Mouse (Mus musculus): ENCODE results near the gene Slc38a9. TPM values are rescaled to one million over a fixed set of nuclear protein-coding genes. Genes with fewer than 3 reads are reported as not detected.

Slc38a9 gene
- polyA plus RNA-seq, 1 experiment from 2014 or later = 26.3 TPM

DNA sequence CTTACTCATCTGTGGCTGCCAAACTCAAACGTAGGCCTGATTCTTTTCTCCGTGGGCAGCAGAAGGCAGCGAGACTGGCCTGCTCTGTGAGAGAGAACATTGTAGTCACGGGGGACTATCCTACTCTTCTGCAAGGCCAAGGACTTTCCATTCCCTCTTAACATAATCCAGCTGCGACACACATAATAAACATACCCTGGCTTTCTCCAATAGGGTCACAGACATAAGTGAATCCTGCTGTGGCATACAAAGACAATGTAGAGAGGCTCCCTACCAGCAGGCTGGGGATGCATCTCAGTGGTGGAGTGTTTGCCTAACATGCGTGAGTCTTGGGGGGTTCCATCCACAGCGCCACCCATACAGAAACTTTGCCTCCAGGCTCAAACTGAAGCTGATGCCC lies 124.8 kb downstream of the Slc38a9 start:
- Histone ChIP-seq H3K9ac (ENCODE audit: low read depth, low read length) (no peak overlapping the region), H3K4me3 (ENCODE audit: low read depth, low read length) (no peak overlapping the region), H3K9me3 (replicated peaks; ENCODE audit: control insufficient read depth, low read length, poor library complexity, severe bottlenecking) (no peaks in the 10 kb centered on the region), H3K27me3 (ENCODE audit: control insufficient read depth, insufficient read depth, low read depth, low read length) (no peaks in the 10 kb centered on the region), H3K4me2 (ENCODE audit: low read length) (no peak overlapping the region), H3K4me1 (ENCODE audit: control insufficient read depth, insufficient read depth, low read length) (no peaks in the 10 kb centered on the region), H3K27ac (ENCODE audit: low read length) (no peak overlapping the region), H3K36me3 (ENCODE audit: control insufficient read depth, insufficient read depth, low read length) (no peaks in the 10 kb centered on the region)
- WGBS = 76% methylated on average over 7 of the region's 7 CpGs
- ATAC-seq = no peak

DNA sequence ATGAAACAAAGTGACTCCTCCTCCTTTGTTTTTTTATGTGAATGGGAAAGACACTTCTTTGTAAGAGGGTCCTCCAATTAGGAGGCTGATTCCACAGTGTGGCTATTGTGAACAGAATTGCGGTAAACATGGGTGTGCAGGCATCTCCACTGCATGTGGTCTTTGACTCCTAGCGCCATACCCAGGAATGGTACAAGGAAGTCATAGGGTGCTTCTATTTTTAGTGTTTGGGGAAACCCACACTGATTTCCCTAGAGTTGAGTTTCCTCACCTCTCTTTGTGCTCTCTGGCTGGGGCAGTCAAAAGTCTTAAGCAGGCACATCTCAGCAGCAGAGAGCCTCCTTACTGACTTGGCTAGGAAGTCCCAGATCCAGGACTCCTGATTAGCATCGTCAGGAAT lies 125.6 kb downstream of the Slc38a9 start:
- 56% methylated on average over 3 of the region's 3 CpGs for WGBS

DNA sequence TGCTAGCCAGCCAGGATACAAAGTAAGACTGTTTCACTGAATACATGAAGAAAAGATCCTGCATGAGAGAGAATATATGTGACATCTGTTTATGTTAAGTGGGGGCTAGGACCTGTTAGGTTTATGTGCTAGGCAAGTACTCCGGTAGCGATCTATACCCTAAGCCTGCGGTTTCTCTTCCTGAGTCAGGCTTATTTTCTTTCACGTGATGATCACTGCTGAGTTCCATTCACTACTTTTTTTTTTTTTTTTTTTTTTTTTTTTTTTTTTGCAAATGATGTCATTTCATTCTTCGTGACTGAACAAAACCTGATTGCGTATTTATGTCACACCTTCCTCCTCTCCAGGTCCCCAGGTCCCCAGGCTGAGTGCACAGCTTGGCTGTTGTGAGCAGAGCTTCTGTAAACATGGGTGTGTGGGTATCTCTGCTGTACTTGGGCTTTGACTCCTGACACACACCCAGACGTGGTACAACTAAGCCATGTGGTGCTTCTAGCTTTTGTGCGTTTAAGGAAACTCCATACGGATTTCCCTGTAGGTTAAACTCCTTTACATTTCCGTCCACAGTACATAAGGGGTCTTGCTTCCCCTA lies 126.5 kb downstream of the Slc38a9 start:
- no peak for ATAC-seq
- Histone ChIP-seq H3K4me1 (ENCODE audit: control insufficient read depth, insufficient read depth, low read length) (no peaks in the 10 kb centered on the region), H3K4me2 (ENCODE audit: low read length) (no peak overlapping the region), H3K9me3 (replicated peaks; ENCODE audit: control insufficient read depth, low read length, poor library complexity, severe bottlenecking) (no peaks in the 10 kb centered on the region), H3K9ac (ENCODE audit: low read depth, low read length) (no peak overlapping the region), H3K36me3 (ENCODE audit: control insufficient read depth, insufficient read depth, low read length) (no peaks in the 10 kb centered on the region), H3K27ac (ENCODE audit: low read length) (no peak overlapping the region), H3K27me3 (ENCODE audit: control insufficient read depth, insufficient read depth, low read depth, low read length) (no peaks in the 10 kb centered on the region), H3K4me3 (ENCODE audit: low read depth, low read length) (no peak overlapping the region)
- 80% methylated on average over 10 of the region's 10 CpGs for WGBS

More for the DNA sequence above, 125.6 kb downstream of the Slc38a9 start:
- ATAC-seq = no peak
- H3K9me3 ChIP-seq (replicated peaks; ENCODE audit: control insufficient read depth, low read length, poor library complexity, severe bottlenecking) = no peaks in the 10 kb centered on the region
- no peaks in the 10 kb centered on the region for H3K27me3 ChIP-seq (ENCODE audit: control insufficient read depth, insufficient read depth, low read depth, low read length)
- no peaks in the 10 kb centered on the region for H3K36me3 ChIP-seq (ENCODE audit: control insufficient read depth, insufficient read depth, low read length)
- no peak overlapping the region for H3K4me3 ChIP-seq (ENCODE audit: low read depth, low read length)
- no peak overlapping the region for H3K9ac ChIP-seq (ENCODE audit: low read depth, low read length)
- no peak overlapping the region for H3K4me2 ChIP-seq (ENCODE audit: low read length)
- H3K4me1 ChIP-seq (ENCODE audit: control insufficient read depth, insufficient read depth, low read length) = no peaks in the 10 kb centered on the region
- no peak overlapping the region for H3K27ac ChIP-seq (ENCODE audit: low read length)

Other genes with a start within 250 kb of the Slc38a9 start
- 20.5 and 25.1 TPM in 2 replicates for gene Il6st, start 196.7 kb upstream of the Slc38a9 start, polyA plus RNA-seq (2015; fragmentation: Nextera tagmentation; extraction: Ambion mirVana)
- 0.10 and 0.22 TPM in 2 replicates for gene Il31ra, start 66.4 kb upstream of the Slc38a9 start, polyA plus RNA-seq (2015; fragmentation: Nextera tagmentation; extraction: Ambion mirVana)
- gene Ddx4, start 8.3 kb upstream of the Slc38a9 start, polyA plus RNA-seq (2015; fragmentation: Nextera tagmentation; extraction: Ambion mirVana) = 0.72 and 0.99 TPM in 2 replicates
- 58.7 and 69.5 TPM in 2 replicates for gene Plpp1, start 140.0 kb downstream of the Slc38a9 start, polyA plus RNA-seq (2015; fragmentation: Nextera tagmentation; extraction: Ambion mirVana)

Measured in midbrain, embryonic 16.5 days (tissue).